Mouse (Mus musculus): ENCODE data around the gene Hspb8.

DNA sequence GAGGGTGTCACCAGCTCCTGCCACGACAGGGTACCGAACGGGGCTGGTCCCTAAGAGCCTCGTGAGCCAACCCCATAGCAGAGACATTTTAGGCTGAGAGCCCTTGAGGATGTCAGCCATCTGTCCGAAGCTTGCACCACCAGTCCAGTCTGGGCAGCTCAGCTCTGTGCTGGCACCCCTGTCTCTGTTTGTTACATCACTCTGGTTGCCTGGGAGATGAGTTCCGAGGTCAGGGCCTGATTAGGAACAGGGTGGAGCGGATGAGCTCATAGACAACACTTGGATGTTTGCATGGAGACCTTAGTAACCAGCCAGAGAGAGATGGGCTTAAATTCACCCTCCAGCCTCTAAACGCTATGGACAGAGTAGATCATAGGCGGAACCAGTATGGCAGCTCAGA is 30.1 kb downstream of the Hspb8 start:
- TF ChIP-seq E2F4 (IDR thresholded peaks at IDR 0.05; ENCODE audit: borderline replicate concordance, low read depth, low read length) (no peak), MAFK (IDR thresholded peaks at IDR 0.05; ENCODE audit: borderline replicate concordance, low read depth, low read length) (no peak), POLR2A (IDR thresholded peaks at IDR 0.05; ENCODE audit: control insufficient read depth in 1 of 2, insufficient read depth in 1 of 2, low read depth in 1 of 2, low read length in 2 of 2, poor library complexity in 1 of 2) (no peak)

All from MEL (cell line).